Mouse (Mus musculus): Measurements from ENCODE around the gene Clock. TPM values are rescaled to one million over a fixed set of nuclear protein-coding genes. Genes with fewer than 3 reads are reported as not detected.

Gene Clock
- polyA plus RNA-seq, 1 experiment, result 1.8 TPM

DNA sequence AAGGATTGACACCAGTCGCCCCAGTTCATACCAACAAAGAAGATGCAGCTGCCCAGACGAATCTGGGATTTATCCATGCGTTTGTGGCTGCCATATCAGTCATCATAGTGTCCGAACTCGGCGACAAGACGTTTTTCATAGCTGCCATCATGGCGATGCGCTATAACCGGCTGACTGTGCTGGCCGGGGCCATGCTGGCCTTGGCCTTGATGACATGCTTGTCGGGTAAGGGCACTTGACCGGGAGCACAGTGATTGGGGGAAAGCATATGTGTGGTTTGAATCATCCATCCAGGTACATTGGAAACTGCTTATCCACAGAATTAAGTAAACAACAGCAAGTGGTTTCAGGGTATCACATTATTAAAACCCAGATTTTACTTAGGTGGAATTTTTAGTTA lies 105.2 kb downstream of the Clock start:
- H3K27ac ChIP-seq (ENCODE audit: control insufficient read depth, insufficient read depth, low read depth, low read length, poor library complexity), result no peak overlapping the region
- 91% methylated on average over 13 of the region's 13 CpGs for WGBS
- H3K4me1 ChIP-seq (ENCODE audit: control insufficient read depth, insufficient read depth, low read length), result no peaks in the 10 kb centered on the region
- TF ChIP-seq CTCF (IDR thresholded peaks at IDR 0.05; ENCODE audit: control insufficient read depth, insufficient read depth, low read length), result no peak
- no peak for TF ChIP-seq POLR2A (IDR thresholded peaks at IDR 0.05; ENCODE audit: borderline replicate concordance, control insufficient read depth, low read depth, low read length)
- no peak overlapping the region for H3K4me3 ChIP-seq (replicated peaks; ENCODE audit: control insufficient read depth, low read depth, low read length)

DNA sequence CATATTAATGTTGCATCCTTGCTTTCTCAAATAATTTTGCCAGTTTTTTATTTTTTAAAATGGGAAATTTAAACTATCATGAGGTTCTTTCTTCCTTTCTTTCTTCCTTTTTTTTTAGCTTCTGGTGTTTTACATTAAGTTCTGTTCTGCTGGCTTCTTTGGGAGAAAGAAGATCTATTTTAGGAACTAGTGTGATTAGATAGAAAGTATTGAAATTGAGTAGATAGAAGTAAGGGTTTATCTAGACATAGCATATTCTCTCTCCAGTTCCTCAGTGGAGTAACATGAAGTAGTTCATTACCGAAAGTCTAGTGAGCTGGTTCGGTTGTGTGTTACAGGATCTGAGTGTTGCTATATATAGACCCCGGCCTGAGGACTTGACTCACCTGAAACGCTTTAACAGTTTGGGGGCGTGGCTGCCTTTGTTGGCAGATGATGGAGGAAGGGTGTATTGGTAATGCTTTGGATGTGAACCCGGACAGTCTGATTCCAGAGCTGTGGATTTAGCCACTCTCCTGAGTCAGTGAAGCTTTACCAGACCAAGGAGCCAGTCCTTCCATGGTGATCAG lies 110.1 kb downstream of the Clock start:
- H3K4me1 ChIP-seq (ENCODE audit: control insufficient read depth, insufficient read depth, low read length), result no peaks in the 10 kb centered on the region; the same call in 1 of the 2 replicates
- TF ChIP-seq CTCF (IDR thresholded peaks at IDR 0.05; ENCODE audit: control insufficient read depth, insufficient read depth, low read length), result no peak
- TF ChIP-seq POLR2A (IDR thresholded peaks at IDR 0.05; ENCODE audit: borderline replicate concordance, control insufficient read depth, low read depth, low read length), result no peak
- H3K27ac ChIP-seq (ENCODE audit: control insufficient read depth, insufficient read depth, low read depth, low read length, poor library complexity), result no peak overlapping the region
- H3K4me3 ChIP-seq (replicated peaks; ENCODE audit: control insufficient read depth, low read depth, low read length), result no peak overlapping the region
- WGBS, result 73% methylated on average over 6 of the region's 6 CpGs

DNA sequence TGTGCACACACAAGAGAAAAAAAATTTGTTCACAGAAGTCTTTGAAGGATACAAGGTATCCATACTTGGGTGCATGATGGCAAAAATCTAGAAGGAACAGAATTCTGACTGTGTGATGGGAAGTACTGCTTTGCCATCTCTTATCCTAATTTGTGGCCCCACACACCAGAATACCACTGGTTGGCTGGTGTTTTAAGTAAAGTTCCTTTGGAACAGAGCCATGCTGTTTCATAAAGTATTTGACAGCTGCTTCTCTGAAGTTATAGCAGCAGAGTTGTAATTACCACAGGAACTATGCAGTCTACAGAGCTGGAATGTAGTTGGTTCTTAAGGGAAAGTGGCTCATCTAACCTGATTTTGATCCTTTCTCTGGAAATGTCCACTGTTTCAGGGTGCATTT lies 111.5 kb downstream of the Clock start:
- TF ChIP-seq POLR2A (IDR thresholded peaks at IDR 0.05; ENCODE audit: borderline replicate concordance, control insufficient read depth, low read depth, low read length) (no peak), CTCF (IDR thresholded peaks at IDR 0.05; ENCODE audit: control insufficient read depth, insufficient read depth, low read length) (no peak)
- H3K27ac ChIP-seq (ENCODE audit: control insufficient read depth, insufficient read depth, low read depth, low read length, poor library complexity), result no peak overlapping the region
- no peaks in the 10 kb centered on the region; the same call in 1 of the 2 replicates for H3K4me1 ChIP-seq (ENCODE audit: control insufficient read depth, insufficient read depth, low read length)
- H3K4me3 ChIP-seq (replicated peaks; ENCODE audit: control insufficient read depth, low read depth, low read length), result no peak overlapping the region

DNA sequence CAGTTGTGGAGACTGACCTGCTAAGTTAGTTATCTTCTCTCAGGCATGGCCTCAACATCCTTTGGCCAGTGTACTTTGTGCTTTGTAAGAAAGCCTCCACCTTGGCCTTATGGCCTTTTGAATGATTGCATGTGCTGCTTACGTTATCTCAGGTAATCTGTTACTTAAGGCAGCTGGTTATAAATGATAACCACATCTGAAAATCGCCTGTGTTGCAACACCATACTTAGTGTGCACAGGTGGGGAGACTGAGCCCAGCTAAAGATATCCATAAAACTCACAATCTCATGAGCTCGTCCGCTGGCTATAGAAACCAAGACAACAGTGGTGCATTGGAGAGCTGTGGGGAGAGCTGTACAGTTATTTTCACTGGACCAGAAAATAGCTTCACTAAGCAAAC lies 114.0 kb downstream of the Clock start:
- no peak for TF ChIP-seq POLR2A (IDR thresholded peaks at IDR 0.05; ENCODE audit: borderline replicate concordance, control insufficient read depth, low read depth, low read length)
- no peak for TF ChIP-seq CTCF (IDR thresholded peaks at IDR 0.05; ENCODE audit: control insufficient read depth, insufficient read depth, low read length)
- H3K4me1 ChIP-seq (ENCODE audit: control insufficient read depth, insufficient read depth, low read length), result peaks cover 4% of the 10 kb centered on the region
- 70% methylated on average over 4 of the region's 4 CpGs for WGBS
- no peak overlapping the region for H3K27ac ChIP-seq (ENCODE audit: control insufficient read depth, insufficient read depth, low read depth, low read length, poor library complexity)
- no peak overlapping the region for H3K4me3 ChIP-seq (replicated peaks; ENCODE audit: control insufficient read depth, low read depth, low read length)

DNA sequence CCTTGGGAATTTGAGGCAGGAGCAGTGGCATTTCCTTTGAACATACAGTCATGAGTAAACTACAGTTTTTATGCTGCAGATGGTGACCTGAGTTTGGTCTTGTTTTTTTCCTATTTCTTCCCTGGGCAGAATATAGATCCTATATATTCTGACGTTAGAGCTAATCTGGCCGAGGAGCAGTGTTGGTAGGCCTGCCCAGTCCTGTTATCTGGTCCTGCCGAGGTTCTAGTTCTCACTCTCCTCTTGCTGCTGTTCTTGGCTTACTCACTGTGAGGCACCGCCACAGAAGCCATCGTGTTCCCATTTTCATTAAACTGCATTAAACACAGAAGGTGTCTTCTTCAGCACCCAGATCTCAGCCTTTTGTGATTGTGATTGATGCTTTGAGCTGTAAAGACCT lies 116.7 kb downstream of the Clock start:
- 61% methylated on average over 5 of the region's 5 CpGs for WGBS
- TF ChIP-seq CTCF (IDR thresholded peaks at IDR 0.05; ENCODE audit: control insufficient read depth, insufficient read depth, low read length) (no peak), POLR2A (IDR thresholded peaks at IDR 0.05; ENCODE audit: borderline replicate concordance, control insufficient read depth, low read depth, low read length) (no peak)
- no peak overlapping the region for H3K27ac ChIP-seq (ENCODE audit: control insufficient read depth, insufficient read depth, low read depth, low read length, poor library complexity)
- H3K4me1 ChIP-seq (ENCODE audit: control insufficient read depth, insufficient read depth, low read length), result peaks cover 5% of the 10 kb centered on the region
- H3K4me3 ChIP-seq (replicated peaks; ENCODE audit: control insufficient read depth, low read depth, low read length), result no peak overlapping the region

DNA sequence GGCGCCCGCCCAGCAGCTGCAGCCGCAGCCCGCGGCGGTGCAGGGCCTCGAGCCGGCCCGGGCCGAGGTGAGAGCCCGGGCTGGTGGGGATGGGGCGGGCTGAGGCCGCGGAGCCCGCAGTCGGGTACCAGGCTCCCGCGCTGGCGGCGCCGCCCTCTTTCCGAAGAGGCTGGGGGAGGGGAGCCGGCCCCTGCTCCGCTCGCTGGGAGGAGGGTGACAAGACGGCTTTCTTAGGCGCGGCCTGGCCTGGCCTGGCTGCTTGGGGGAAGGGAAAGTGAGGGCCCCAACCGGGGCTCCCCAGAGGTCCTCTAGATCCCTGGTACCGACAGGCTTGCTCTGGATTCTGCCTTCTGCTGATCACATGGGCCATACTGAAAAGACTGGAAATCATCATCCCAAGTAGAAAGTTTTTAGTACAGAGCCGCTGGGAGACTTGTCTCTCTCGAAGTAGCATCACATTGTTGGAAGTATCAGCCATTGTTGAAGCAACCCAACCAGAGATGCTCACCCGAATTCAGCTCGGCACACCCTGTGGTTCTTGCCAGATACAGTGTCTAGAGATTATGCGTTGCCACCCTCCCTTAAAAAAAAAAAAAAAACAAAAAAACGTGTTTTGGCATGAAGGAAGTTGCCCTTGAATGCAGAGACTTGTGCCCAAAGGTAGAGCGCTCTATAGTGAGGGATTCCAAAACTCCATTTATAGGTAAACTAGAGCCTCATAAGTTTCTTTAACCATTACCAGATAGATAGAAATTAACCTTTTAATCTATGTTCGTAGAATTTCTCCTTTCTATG lies 120.1 kb downstream of the Clock start:
- 4% methylated on average over 38 of the region's 38 CpGs for WGBS
- Histone ChIP-seq H3K27ac (ENCODE audit: control insufficient read depth, insufficient read depth, low read depth, low read length, poor library complexity) (peak overlapping the region; percentile 96), H3K4me1 (ENCODE audit: control insufficient read depth, insufficient read depth, low read length) (peaks cover 5% of the 10 kb centered on the region), H3K4me3 (replicated peaks; ENCODE audit: control insufficient read depth, low read depth, low read length) (peak overlapping the region; percentile 83)
- TF ChIP-seq POLR2A (IDR thresholded peaks at IDR 0.05; ENCODE audit: borderline replicate concordance, control insufficient read depth, low read depth, low read length), result no peak

DNA sequence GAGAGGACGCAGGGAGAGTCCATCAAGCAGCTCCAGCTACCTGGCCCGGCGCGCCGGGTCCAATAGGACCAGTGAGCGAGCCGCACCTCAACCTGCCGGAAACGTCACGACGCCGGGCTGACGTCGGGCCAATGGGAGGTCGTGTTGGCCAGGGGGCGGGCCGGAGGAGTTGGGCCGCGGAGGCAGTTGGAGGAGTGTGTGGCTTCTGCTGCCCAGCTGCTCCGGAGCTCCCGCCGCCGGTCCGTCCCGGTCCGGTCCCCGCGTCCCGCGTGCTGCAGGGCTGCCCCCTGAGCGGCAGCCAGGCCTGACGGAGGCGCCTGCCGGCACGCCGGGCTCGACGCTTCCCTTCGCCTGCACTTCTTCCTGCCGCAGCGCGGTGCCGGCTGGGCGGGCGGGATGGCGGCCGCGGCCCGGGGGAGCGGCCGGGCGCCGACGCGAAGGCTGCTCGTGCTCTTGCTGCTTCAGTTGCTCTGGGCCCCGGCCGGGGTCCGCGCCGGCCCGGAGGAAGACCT lies 120.8 kb downstream of the Clock start, which contains the start of gene Tmem165:
Gene Tmem165 (plus strand): TSS at position 131 of the 512 bp plus-strand sequence.
- TF ChIP-seq POLR2A (IDR thresholded peaks at IDR 0.05; ENCODE audit: borderline replicate concordance, control insufficient read depth, low read depth, low read length), result peak; percentile 96
- no peak for TF ChIP-seq CTCF (IDR thresholded peaks at IDR 0.05; ENCODE audit: control insufficient read depth, insufficient read depth, low read length)
- WGBS, result under 1% methylated on average over 62 of the region's 62 CpGs
- Histone ChIP-seq H3K4me3 (replicated peaks; ENCODE audit: control insufficient read depth, low read depth, low read length) (peak within 1 kb of the TSS; percentile 83), H3K27ac (ENCODE audit: control insufficient read depth, insufficient read depth, low read depth, low read length, poor library complexity) (peak within 1 kb of the TSS; percentile 96), H3K4me1 (ENCODE audit: control insufficient read depth, insufficient read depth, low read length) (peaks cover 5% of the 10 kb centered on the region)

DNA sequence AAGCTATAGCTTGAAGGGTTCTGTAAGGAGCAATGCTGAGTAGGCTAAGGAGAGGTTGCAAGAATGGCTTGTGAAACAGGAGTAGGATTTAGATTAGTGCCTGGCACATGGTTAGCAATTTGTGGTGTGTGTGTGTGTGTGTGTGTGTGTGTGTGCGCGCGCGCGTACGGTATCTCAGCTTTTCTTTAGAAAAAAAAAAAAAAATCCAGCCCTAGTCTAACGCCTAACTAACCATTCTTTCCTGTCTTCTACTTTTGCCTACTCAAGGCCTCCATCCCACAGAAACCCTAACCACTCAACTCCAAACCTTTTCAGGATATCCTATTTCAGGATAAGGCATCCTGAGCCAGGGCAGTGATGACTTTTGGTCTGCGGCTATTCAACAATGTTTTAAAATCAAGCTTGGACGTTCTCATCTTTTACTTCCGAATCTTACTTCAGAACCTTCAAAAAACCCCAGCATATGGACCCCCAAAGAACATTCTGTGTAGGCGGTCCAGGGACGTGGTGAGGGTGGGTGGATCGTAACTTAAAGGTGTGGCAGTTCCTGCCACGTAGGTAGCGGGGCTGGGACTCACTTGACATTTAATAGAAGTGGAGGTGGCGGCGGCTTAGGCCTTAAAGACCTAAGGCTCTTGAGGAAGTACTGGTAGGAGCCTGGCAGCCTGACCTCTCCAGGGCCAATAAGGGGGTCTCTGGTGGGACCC lies 121.4 kb downstream of the Clock start:
- TF ChIP-seq POLR2A (IDR thresholded peaks at IDR 0.05; ENCODE audit: borderline replicate concordance, control insufficient read depth, low read depth, low read length), result no peak
- no peak for TF ChIP-seq CTCF (IDR thresholded peaks at IDR 0.05; ENCODE audit: control insufficient read depth, insufficient read depth, low read length)
- H3K27ac ChIP-seq (ENCODE audit: control insufficient read depth, insufficient read depth, low read depth, low read length, poor library complexity), result peak overlapping the region; percentile 96
- WGBS, result 20% methylated on average over 17 of the region's 17 CpGs
- peak overlapping the region; percentile 83 for H3K4me3 ChIP-seq (replicated peaks; ENCODE audit: control insufficient read depth, low read depth, low read length)
- peaks cover 5% of the 10 kb centered on the region for H3K4me1 ChIP-seq (ENCODE audit: control insufficient read depth, insufficient read depth, low read length)
